ENCODE assay signal across 9 mouse cellular contexts in the genomic region with DNA sequence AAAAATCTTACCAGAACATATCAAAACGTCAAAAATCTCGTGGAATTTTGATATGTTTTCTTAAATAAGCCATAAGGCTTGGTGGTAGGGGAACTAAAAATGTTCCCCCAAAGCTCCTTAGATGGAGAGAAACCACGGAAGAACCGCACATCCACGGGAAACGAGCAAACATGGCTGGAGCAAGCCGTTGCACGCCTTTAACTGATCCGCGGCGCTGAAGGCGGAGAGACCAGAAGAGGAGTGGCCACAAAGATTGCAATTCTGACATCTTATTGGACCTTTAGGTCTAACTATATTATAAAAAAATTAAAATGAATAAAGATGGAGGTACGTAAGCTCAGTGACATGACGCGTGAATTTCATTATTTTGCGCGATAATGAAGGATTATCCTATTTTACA.
DNase-seq lines count a peak whose midpoint lies in the region; ATAC-seq and TF ChIP-seq lines count a peak whose summit lies in the region.
"Had no signal": no experiment of that assay in that cellular context is flagged by ENCODE, and none has a peak within 500 bp of the region (broad histone marks: within the 10 kb centered on the region; RNA-seq: fewer than 3 reads in every experiment).

No protein-coding gene starts in this region.

- no peaks in the 10 kb centered on the region for H3K4me1 ChIP-seq in heart, embryonic 12.5 days (replicated peaks)
- H3K4me1 ChIP-seq in kidney, postnatal 0 days (replicated peaks; ENCODE audit: insufficient read depth, low read length), result no peaks in the 10 kb centered on the region
- no peaks in the 10 kb centered on the region for H3K4me1 ChIP-seq in midbrain, embryonic 11.5 days (ENCODE audit: control insufficient read depth, insufficient read depth, low read length)
- no peaks in the 10 kb centered on the region for H3K4me1 ChIP-seq in stomach, embryonic 16.5 days (ENCODE audit: control insufficient read depth, insufficient read depth, low read length)

- TF ChIP-seq CTCF in kidney, postnatal 0 days (IDR thresholded peaks at IDR 0.05; ENCODE audit: low read depth), result no peak

- DNase-seq in kidney, adult 18-20 months, result peak; percentile 71
- no peak for DNase-seq in kidney, postnatal 10 days
- peak; percentile 34 for DNase-seq in embryo, embryonic 11 days
- DNase-seq in kidney, postnatal 0 days (ENCODE audit: low spot score), result no peak
- DNase-seq in midbrain, embryonic 11.5 days (ENCODE audit: low spot score, missing footprints), result no peak
- no peak for DNase-seq in T-cell, adult 2 months (ENCODE audit: low spot score)

- no peaks in the 10 kb centered on the region for H3K9me3 ChIP-seq in heart, embryonic 12.5 days (replicated peaks)
- no peaks in the 10 kb centered on the region for H3K9me3 ChIP-seq in kidney, postnatal 0 days (replicated peaks; ENCODE audit: low read length)
- H3K9me3 ChIP-seq in midbrain, embryonic 11.5 days (ENCODE audit: control insufficient read depth, low read length), result no peaks in the 10 kb centered on the region
- H3K9me3 ChIP-seq in stomach, embryonic 16.5 days (replicated peaks; ENCODE audit: control insufficient read depth, low read length), result no peaks in the 10 kb centered on the region; the same call in 1 of the 2 replicates

- ATAC-seq in heart, embryonic 12.5 days (ENCODE audit: insufficient number of reproducible peaks, low FRiP score), result no peak
- no peak; the same call in 1 of the 2 replicates for ATAC-seq in kidney, postnatal 0 days (replicated peaks; ENCODE audit: low FRiP score, low read depth)
- ATAC-seq in midbrain, embryonic 11.5 days (ENCODE audit: low FRiP score), result peak; percentile 40; the same call in 1 of the 2 replicates
- ATAC-seq in stomach, embryonic 16.5 days (ENCODE audit: insufficient read depth, low FRiP score), result no peak

- WGBS in heart, embryonic 12.5 days, result 60% methylated on average over 17 of the region's 17 CpGs
- 62% methylated on average over 17 of the region's 17 CpGs for WGBS in kidney, postnatal 0 days
- 69% methylated on average over 17 of the region's 17 CpGs for WGBS in midbrain, embryonic 11.5 days
- WGBS in stomach, embryonic 16.5 days, result 80% methylated on average over 17 of the region's 17 CpGs

- no peak overlapping the region for H3K4me2 ChIP-seq in heart, embryonic 12.5 days
- peak overlapping the region; percentile 42 for H3K4me2 ChIP-seq in kidney, postnatal 0 days (ENCODE audit: low read length)
- peak overlapping the region; percentile 32 for H3K4me2 ChIP-seq in midbrain, embryonic 11.5 days
- H3K4me2 ChIP-seq in stomach, embryonic 16.5 days (ENCODE audit: low read depth, low read length), result peak overlapping the region; percentile 45

- H3K9ac ChIP-seq in heart, embryonic 12.5 days, result no peak overlapping the region
- H3K9ac ChIP-seq in kidney, postnatal 0 days (ENCODE audit: low read depth, low read length), result no peak overlapping the region
- H3K9ac ChIP-seq in midbrain, embryonic 11.5 days (ENCODE audit: low read length), result peak overlapping the region; percentile 62; the same call in 1 of the 2 replicates
- H3K9ac ChIP-seq in stomach, embryonic 16.5 days (ENCODE audit: low read length), result no peak overlapping the region

- peak overlapping the region; percentile 54 for H3K4me3 ChIP-seq in heart, embryonic 12.5 days
- peak overlapping the region; percentile 36 for H3K4me3 ChIP-seq in kidney, postnatal 0 days (replicated peaks; ENCODE audit: low read depth, low read length)
- peak overlapping the region; percentile 43 for H3K4me3 ChIP-seq in midbrain, embryonic 11.5 days (ENCODE audit: low read depth, low read length)
- peak overlapping the region; percentile 49 for H3K4me3 ChIP-seq in stomach, embryonic 16.5 days (replicated peaks; ENCODE audit: low read length)
- H3K4me3 ChIP-seq: layer of hippocampus, adult 2 months had no signal

- no peak overlapping the region for H3K27ac ChIP-seq in heart, embryonic 12.5 days (ENCODE audit: poor library complexity, severe bottlenecking)
- H3K27ac ChIP-seq in kidney, postnatal 0 days, result no peak overlapping the region
- H3K27ac ChIP-seq in midbrain, embryonic 11.5 days (ENCODE audit: low read depth, low read length), result no peak overlapping the region
- H3K27ac ChIP-seq in stomach, embryonic 16.5 days (ENCODE audit: low read length), result no peak overlapping the region
- H3K27ac ChIP-seq: layer of hippocampus, adult 2 months had no signal

- no peaks in the 10 kb centered on the region for H3K27me3 ChIP-seq in heart, embryonic 12.5 days (replicated peaks)
- no peaks in the 10 kb centered on the region for H3K27me3 ChIP-seq in kidney, postnatal 0 days (ENCODE audit: insufficient read depth, low read length)
- no peaks in the 10 kb centered on the region for H3K27me3 ChIP-seq in midbrain, embryonic 11.5 days (ENCODE audit: control insufficient read depth, insufficient read depth, low read length)
- no peaks in the 10 kb centered on the region for H3K27me3 ChIP-seq in stomach, embryonic 16.5 days (ENCODE audit: control insufficient read depth, insufficient read depth, low read length)

- H3K36me3 ChIP-seq in heart, embryonic 12.5 days, result no peaks in the 10 kb centered on the region
- H3K36me3 ChIP-seq in kidney, postnatal 0 days (ENCODE audit: insufficient read depth, low read length), result no peaks in the 10 kb centered on the region
- H3K36me3 ChIP-seq in midbrain, embryonic 11.5 days (ENCODE audit: control insufficient read depth, insufficient read depth, low read length), result no peaks in the 10 kb centered on the region
- H3K36me3 ChIP-seq in stomach, embryonic 16.5 days (ENCODE audit: control insufficient read depth, insufficient read depth, low read length), result no peaks in the 10 kb centered on the region

Comparison
In these comparisons a context has a peak if more than half of its experiments do, and no peak if none do; other contexts are left out.
1. DNase-seq: peak in kidney, adult 18-20 months (single experiment) and embryo, embryonic 11 days (single experiment); none in kidney, postnatal 10 days (single experiment), kidney, postnatal 0 days (single experiment), midbrain, embryonic 11.5 days (single experiment) and T-cell, adult 2 months (single experiment).
2. Peak in every context shown above with its lines, with median percentiles within 50 percentile points of each other: H3K4me3 ChIP-seq.